Mouse (Mus musculus): ENCODE measurements around the gene Unc80.

The Unc80 gene

GRCm38 (mm10) chr1:66730581-66730980, 262.4 kb downstream of the Unc80 start:
- no peak for DNase-seq
